Mouse (Mus musculus): Measurements from ENCODE around the gene Rab3ip.

DNA sequence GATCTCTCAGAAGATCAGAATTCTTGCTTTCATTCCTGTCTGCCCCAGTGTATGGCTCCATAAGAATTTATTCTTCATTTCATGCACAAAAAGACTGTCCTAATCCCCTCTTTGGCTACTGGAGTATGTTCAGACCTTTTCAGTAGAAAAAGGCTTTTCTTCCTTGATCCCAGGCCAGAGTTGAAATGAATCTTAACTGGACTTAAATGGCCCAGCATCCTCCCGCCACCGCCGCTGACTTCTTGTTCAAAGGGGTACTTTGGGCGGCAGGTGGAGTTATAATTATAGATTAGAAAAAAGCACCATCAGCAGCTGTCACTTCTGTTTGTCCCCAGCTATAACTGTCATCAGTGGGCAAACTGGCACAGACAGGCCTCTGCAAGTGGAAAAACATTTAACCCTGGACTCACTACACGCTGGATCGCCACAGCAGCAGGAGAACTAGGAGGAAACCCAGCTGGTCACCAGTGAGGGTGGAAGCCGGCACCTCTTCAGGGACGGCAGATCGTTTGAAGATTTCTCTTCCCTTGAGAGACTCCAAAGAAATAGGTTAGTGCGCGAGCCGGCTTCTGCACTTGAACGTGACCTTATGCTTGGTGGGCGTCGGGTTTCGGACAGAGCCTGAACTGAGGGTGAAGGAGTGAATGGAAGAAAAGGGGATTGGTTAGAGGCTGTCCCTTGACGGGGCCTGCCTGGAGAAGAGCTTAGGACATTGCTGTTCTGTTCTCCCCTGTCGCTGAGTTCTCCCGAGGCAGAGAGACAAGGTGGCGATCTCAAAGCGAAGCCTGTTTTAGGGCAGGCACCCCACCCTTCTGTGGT is 35.9 kb upstream of the Rab3ip start, which contains the start of gene Best3:
- no peak for TF ChIP-seq CTCF (IDR thresholded peaks at IDR 0.05; ENCODE audit: low read depth, low read length)
- TF ChIP-seq TAL1 (conservative IDR thresholded peaks at IDR 0.05; ENCODE audit: low read depth, low read length) = no peak
- no peak for TF ChIP-seq POLR2AphosphoS5 (IDR thresholded peaks at IDR 0.05; ENCODE audit: insufficient replicate concordance, low read depth, low read length)
- TF ChIP-seq GATA1 (IDR thresholded peaks at IDR 0.05; ENCODE audit: borderline replicate concordance, low read length) = no peak
- no peak for TF ChIP-seq GATA2 (IDR thresholded peaks at IDR 0.05; ENCODE audit: borderline replicate concordance, low read depth, low read length)
